In genomic region chr7:123370700-123371099, GRCm38 (mm10) we compare ENCODE assay signal across 8 mouse cellular contexts. TPM values are rescaled to one million over a fixed set of nuclear protein-coding genes. Genes with fewer than 3 reads are reported as not detected.
DNase-seq lines count a peak whose midpoint lies in the region; ATAC-seq and TF ChIP-seq lines count a peak whose summit lies in the region.

No protein-coding gene starts in this region.

- no peaks in the 10 kb centered on the region for H3K9me3 ChIP-seq in lung, embryonic 14.5 days (ENCODE audit: low read depth, low read length)
- H3K9me3 ChIP-seq in embryonic facial prominence, embryonic 15.5 days (replicated peaks) = no peaks in the 10 kb centered on the region
- H3K9me3 ChIP-seq in limb, embryonic 10.5 days (replicated peaks) = no peaks in the 10 kb centered on the region

- ATAC-seq in lung, embryonic 14.5 days (ENCODE audit: insufficient read depth) = no peak
- no peak for ATAC-seq in embryonic facial prominence, embryonic 15.5 days (ENCODE audit: insufficient number of reproducible peaks, low FRiP score, low TSS enrichment, low read depth)

- H3K27me3 ChIP-seq in lung, embryonic 14.5 days (ENCODE audit: insufficient read depth, low read length) = no peaks in the 10 kb centered on the region
- no peaks in the 10 kb centered on the region for H3K27me3 ChIP-seq in embryonic facial prominence, embryonic 15.5 days
- no peaks in the 10 kb centered on the region for H3K27me3 ChIP-seq in limb, embryonic 10.5 days (ENCODE audit: low read depth, poor library complexity, severe bottlenecking)

- H3K27ac ChIP-seq in lung, embryonic 14.5 days (ENCODE audit: low read depth) = no peak overlapping the region
- peak overlapping the region; percentile 87; the same call in 1 of the 2 replicates for H3K27ac ChIP-seq in embryonic facial prominence, embryonic 15.5 days (replicated peaks)
- peak overlapping the region; percentile 95 for H3K27ac ChIP-seq in limb, embryonic 10.5 days
- H3K27ac ChIP-seq in olfactory bulb, adult 2 months (ENCODE audit: insufficient read depth, low read depth, low read length) = no peak overlapping the region

- WGBS in lung, embryonic 14.5 days = 47% methylated on average over 9 of the region's 9 CpGs
- 44% methylated on average over 9 of the region's 9 CpGs for WGBS in embryonic facial prominence, embryonic 15.5 days
- 43% methylated on average over 9 of the region's 9 CpGs for WGBS in limb, embryonic 10.5 days
- 51% methylated on average over 9 of the region's 9 CpGs for WGBS in olfactory bulb, adult 2 months

- no peak for TF ChIP-seq POLR2A in olfactory bulb, adult 2 months (IDR thresholded peaks at IDR 0.05; ENCODE audit: insufficient read depth, low read depth, low read length)

- TF ChIP-seq CTCF in lung, embryonic 14.5 days (IDR thresholded peaks at IDR 0.05; ENCODE audit: low read depth) = no peak
- TF ChIP-seq CTCF in olfactory bulb, adult 2 months (IDR thresholded peaks at IDR 0.05; ENCODE audit: insufficient read depth, low read depth, low read length) = no peak

- H3K9ac ChIP-seq in lung, embryonic 14.5 days = peak overlapping the region; percentile 88
- peak overlapping the region; percentile 70; the same call in 1 of the 2 replicates for H3K9ac ChIP-seq in embryonic facial prominence, embryonic 15.5 days

- no peaks in the 10 kb centered on the region for H3K36me3 ChIP-seq in lung, embryonic 14.5 days (ENCODE audit: insufficient read depth)
- no peaks in the 10 kb centered on the region for H3K36me3 ChIP-seq in embryonic facial prominence, embryonic 15.5 days
- H3K36me3 ChIP-seq in limb, embryonic 10.5 days = peaks cover 1% of the 10 kb centered on the region; the same call in 1 of the 2 replicates

- H3K4me3 ChIP-seq in lung, embryonic 14.5 days (ENCODE audit: low read depth, low read length) = peak overlapping the region; percentile 85
- peak overlapping the region; percentile 73 for H3K4me3 ChIP-seq in embryonic facial prominence, embryonic 15.5 days (replicated peaks)
- peak overlapping the region; percentile 88 for H3K4me3 ChIP-seq in limb, embryonic 10.5 days
- H3K4me3 ChIP-seq in olfactory bulb, adult 2 months (ENCODE audit: insufficient read depth, low read depth, low read length) = peak overlapping the region; percentile 63

- H3K4me1 ChIP-seq in lung, embryonic 14.5 days (ENCODE audit: insufficient read depth) = peaks cover 6% of the 10 kb centered on the region; the same call in 1 of the 2 replicates
- H3K4me1 ChIP-seq in embryonic facial prominence, embryonic 15.5 days = peaks cover 35% of the 10 kb centered on the region
- peaks cover 38% of the 10 kb centered on the region for H3K4me1 ChIP-seq in limb, embryonic 10.5 days
- H3K4me1 ChIP-seq in olfactory bulb, adult 2 months (ENCODE audit: control insufficient read depth, insufficient read depth, low read length) = peaks cover 19% of the 10 kb centered on the region

- no peak for DNase-seq in lung, embryonic 14.5 days
- no peak for DNase-seq in lung, postnatal 14 days
- no peak for DNase-seq in limb, embryonic 10.5 days (ENCODE audit: low spot score)
- no peak for DNase-seq in right cerebral cortex, postnatal 36 days (ENCODE audit: low spot score in 2 of 2)
- no peak for DNase-seq in natural killer cell, adult 2 months (ENCODE audit: low spot score in 2 of 2)
- DNase-seq in thymus, postnatal 36 days = no peak

- H3K4me2 ChIP-seq in lung, embryonic 14.5 days = peak overlapping the region; percentile 87
- peak overlapping the region; percentile 84 for H3K4me2 ChIP-seq in embryonic facial prominence, embryonic 15.5 days (replicated peaks)

RNA-seq across cellular contexts. Expression of gene Arhgap17, which starts 1.0 kb away (rescaled TPM):
- 26.1 and 27.1 TPM in 2 replicates for polyA plus RNA-seq in lung, embryonic 14.5 days (2014; fragmentation: Nextera tagmentation; extraction: Ambion mirVana)
- 20.4 and 24.2 TPM in 2 replicates for polyA plus RNA-seq in embryonic facial prominence, embryonic 15.5 days (2015; fragmentation: Nextera tagmentation; extraction: Ambion mirVana)
- 28.6 and 31.5 TPM in 2 replicates for polyA plus RNA-seq in limb, embryonic 10.5 days (2016; fragmentation: Nextera tagmentation; extraction: Ambion mirVana)
- not detected in 2 replicates for polyA plus RNA-seq in olfactory bulb, adult 2 months (2012; ENCODE audit: insufficient read depth, insufficient read length, low replicate concordance, missing spikeins)

RNA-seq across cellular contexts. Expression of gene Lcmt1, which starts 1.1 kb away (rescaled TPM):
- polyA plus RNA-seq in lung, embryonic 14.5 days (2014; fragmentation: Nextera tagmentation; extraction: Ambion mirVana) = 43.9 and 46.8 TPM in 2 replicates
- 41.0 and 42.3 TPM in 2 replicates for polyA plus RNA-seq in embryonic facial prominence, embryonic 15.5 days (2015; fragmentation: Nextera tagmentation; extraction: Ambion mirVana)
- 51.4 and 55.6 TPM in 2 replicates for polyA plus RNA-seq in limb, embryonic 10.5 days (2016; fragmentation: Nextera tagmentation; extraction: Ambion mirVana)
- polyA plus RNA-seq in olfactory bulb, adult 2 months (2012; ENCODE audit: insufficient read depth, insufficient read length, low replicate concordance, missing spikeins) = not detected in 2 replicates

Comparison
In these comparisons a context has a peak if more than half of its experiments do, and no peak if none do; other contexts are left out.
1. H3K27ac ChIP-seq: peak in embryonic facial prominence, embryonic 15.5 days (single experiment) and limb, embryonic 10.5 days (single experiment); none in lung, embryonic 14.5 days (single experiment) and olfactory bulb, adult 2 months (single experiment).
2. RNA of gene Arhgap17, which starts 1.0 kb away (polyA plus RNA-seq): 28.6 to 31.5 TPM in limb, embryonic 10.5 days, 26.1 to 27.1 TPM in lung, embryonic 14.5 days and 20.4 to 24.2 TPM in embryonic facial prominence, embryonic 15.5 days; not detected in olfactory bulb, adult 2 months; every median in the first group is over 10 times any median in the second.
3. Peak in every context shown above with its lines, with median percentiles within 50 percentile points of each other: H3K4me3 ChIP-seq.